Comparison of ENCODE assay signal across 8 mouse cellular contexts in genomic region chr8:125128305-125128704, GRCm38 (mm10).
DNase-seq lines count a peak whose midpoint lies in the region; ATAC-seq and TF ChIP-seq lines count a peak whose summit lies in the region.

No protein-coding gene starts in this region.

- no peaks in the 10 kb centered on the region for H3K9me3 ChIP-seq in neural tube, embryonic 15.5 days (replicated peaks)
- no peaks in the 10 kb centered on the region for H3K9me3 ChIP-seq in hindbrain, postnatal 0 days (ENCODE audit: low read length)

- 26% methylated on average over 6 of the region's 6 CpGs for WGBS in neural tube, embryonic 15.5 days
- 41% methylated on average over 6 of the region's 6 CpGs for WGBS in bone marrow, adult 2 months
- WGBS in hindbrain, postnatal 0 days, result 23% methylated on average over 6 of the region's 6 CpGs

- H3K4me1 ChIP-seq in neural tube, embryonic 15.5 days, result no peaks in the 10 kb centered on the region
- no peaks in the 10 kb centered on the region for H3K4me1 ChIP-seq in bone marrow, adult 2 months (ENCODE audit: control insufficient read depth, insufficient read depth, low read length)
- no peaks in the 10 kb centered on the region for H3K4me1 ChIP-seq in hindbrain, postnatal 0 days (ENCODE audit: insufficient read depth, low read length)

- ATAC-seq in neural tube, embryonic 15.5 days (ENCODE audit: low FRiP score), result no peak
- ATAC-seq in hindbrain, postnatal 0 days, result no peak

- no peak overlapping the region for H3K4me2 ChIP-seq in neural tube, embryonic 15.5 days
- no peak overlapping the region for H3K4me2 ChIP-seq in hindbrain, postnatal 0 days (ENCODE audit: low read depth, low read length)

- no peak overlapping the region for H3K4me3 ChIP-seq in gastrocnemius, adult 2 months
- no peak overlapping the region for H3K4me3 ChIP-seq in neural tube, embryonic 15.5 days (replicated peaks)
- no peak overlapping the region for H3K4me3 ChIP-seq in bone marrow, adult 2 months (replicated peaks; ENCODE audit: control insufficient read depth, low read depth, low read length)
- H3K4me3 ChIP-seq in hindbrain, postnatal 0 days (ENCODE audit: low read length), result no peak overlapping the region

- 0 out of 2 replicates have a peak, but pooled peaks cover 10% of the 10 kb centered on the region for H3K27me3 ChIP-seq in neural tube, embryonic 15.5 days (replicated peaks)
- H3K27me3 ChIP-seq in hindbrain, postnatal 0 days (ENCODE audit: insufficient read depth, low read length), result no peaks in the 10 kb centered on the region

- peak; percentile 28 for DNase-seq in gastrocnemius, adult 2 months
- no peak for DNase-seq in gastrocnemius, postnatal 14 days
- peak; percentile 63 for DNase-seq in neural tube, embryonic 10.5 days (ENCODE audit: extremely low spot score, low spot score)
- DNase-seq in hindbrain, postnatal 0 days (ENCODE audit: low spot score), result peak; percentile 82
- DNase-seq in naive thymus-derived CD4-positive, alpha-beta T cell, adult 2 months (ENCODE audit: low read depth), result peak; percentile 51
- no peak for DNase-seq in urinary bladder, postnatal 10 days (ENCODE audit: low spot score)

- TF ChIP-seq CTCF in gastrocnemius, adult 2 months (IDR thresholded peaks at IDR 0.05), result peak; percentile 78
- TF ChIP-seq CTCF in bone marrow, adult 2 months (IDR thresholded peaks at IDR 0.05; ENCODE audit: control insufficient read depth, insufficient read depth, low read length), result peak; percentile 59
- peak; percentile 86 for TF ChIP-seq CTCF in hindbrain, postnatal 0 days (IDR thresholded peaks at IDR 0.05; ENCODE audit: low read depth)

- no peak overlapping the region for H3K9ac ChIP-seq in neural tube, embryonic 15.5 days (replicated peaks)
- H3K9ac ChIP-seq in hindbrain, postnatal 0 days (replicated peaks; ENCODE audit: low read length), result no peak overlapping the region

- H3K27ac ChIP-seq in gastrocnemius, adult 2 months, result no peak overlapping the region
- H3K27ac ChIP-seq in neural tube, embryonic 15.5 days (replicated peaks), result no peak overlapping the region
- no peak overlapping the region for H3K27ac ChIP-seq in bone marrow, adult 2 months (ENCODE audit: control insufficient read depth, insufficient read depth, low read depth, low read length, poor library complexity)
- no peak overlapping the region for H3K27ac ChIP-seq in hindbrain, postnatal 0 days

- intact Hi-C loops in gastrocnemius, adult 2 months (cut with DNase I), result loop anchor here (2.0 kb wide), 1 partner anchor 742 kb away; no protein-coding TSS in a partner anchor
- intact Hi-C loops in gastrocnemius, postnatal 14 days (cut with DNase I; ENCODE audit: low total_unique reads), result no loop called here

- TF ChIP-seq POLR2A in bone marrow, adult 2 months (IDR thresholded peaks at IDR 0.05; ENCODE audit: borderline replicate concordance, control insufficient read depth, low read depth, low read length), result no peak

- H3K36me3 ChIP-seq in neural tube, embryonic 15.5 days, result no peaks in the 10 kb centered on the region
- no peaks in the 10 kb centered on the region for H3K36me3 ChIP-seq in hindbrain, postnatal 0 days (ENCODE audit: insufficient read depth, low read length)

Comparison
In these comparisons a context has a peak if more than half of its experiments do, and no peak if none do; other contexts are left out.
1. DNase-seq: peak in gastrocnemius, adult 2 months (single experiment), neural tube, embryonic 10.5 days (single experiment), hindbrain, postnatal 0 days (single experiment) and naive thymus-derived CD4-positive, alpha-beta T cell, adult 2 months (single experiment); none in gastrocnemius, postnatal 14 days (single experiment) and urinary bladder, postnatal 10 days (single experiment).
2. Peak in every context shown above with its lines, with median percentiles within 50 percentile points of each other: CTCF ChIP-seq.